Mouse (Mus musculus) regulatory T cell (primary cell): ENCODE data around the gene Peli3.
"Not testable (repeated sequence)": the region's sequence is repeated elsewhere in the genome, so short reads cannot be mapped to it uniquely, and the experiment has no call there.

Experiments
- in situ Hi-C: fragments of 300-600 bp; cut with MboI, MseI; formaldehyde crosslinking; loops from one replicate; pipeline ENCODE4 v1.15.1; 2025; ENCODE audit warnings: high pct_unique_total_duplicates

The Peli3 gene

DNA sequence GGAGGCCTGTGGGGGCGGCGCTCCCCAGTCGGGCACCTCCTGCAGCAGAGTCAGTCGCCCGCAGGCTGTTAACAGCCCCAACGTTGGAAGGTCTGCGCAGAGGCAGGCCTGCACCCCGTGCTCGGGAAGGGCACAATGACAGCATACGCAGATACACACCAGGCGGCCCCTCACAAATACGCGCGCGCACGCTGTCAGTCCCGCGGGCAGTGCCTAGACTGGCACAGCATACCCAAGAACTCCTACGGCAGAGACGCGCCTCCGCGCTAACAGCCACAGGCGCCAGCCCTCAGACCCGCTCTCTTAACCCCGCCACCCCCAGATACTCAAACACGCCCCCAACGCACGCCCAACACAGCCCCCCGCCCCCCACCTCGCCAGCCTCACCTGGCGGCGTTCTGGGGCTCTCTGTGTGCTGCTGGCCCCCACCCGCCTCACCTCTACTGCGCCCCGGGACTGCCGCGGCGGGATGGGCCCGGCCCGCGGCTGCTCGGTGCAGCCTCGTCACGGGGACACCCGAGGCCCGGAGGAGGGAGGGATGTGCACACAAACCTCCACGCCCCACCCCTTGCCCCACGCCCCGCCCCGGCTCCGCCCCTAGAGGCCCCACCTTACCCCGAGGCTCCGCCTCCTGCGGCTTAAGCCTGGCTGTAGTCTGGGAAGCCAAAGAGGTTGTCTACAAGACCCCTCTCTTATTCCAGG is at the start of gene Peli3:
Gene Peli3 (minus strand): TSS at position 577 of the 702 bp plus-strand sequence.
- in situ Hi-C loops, result no loop called here

DNA sequence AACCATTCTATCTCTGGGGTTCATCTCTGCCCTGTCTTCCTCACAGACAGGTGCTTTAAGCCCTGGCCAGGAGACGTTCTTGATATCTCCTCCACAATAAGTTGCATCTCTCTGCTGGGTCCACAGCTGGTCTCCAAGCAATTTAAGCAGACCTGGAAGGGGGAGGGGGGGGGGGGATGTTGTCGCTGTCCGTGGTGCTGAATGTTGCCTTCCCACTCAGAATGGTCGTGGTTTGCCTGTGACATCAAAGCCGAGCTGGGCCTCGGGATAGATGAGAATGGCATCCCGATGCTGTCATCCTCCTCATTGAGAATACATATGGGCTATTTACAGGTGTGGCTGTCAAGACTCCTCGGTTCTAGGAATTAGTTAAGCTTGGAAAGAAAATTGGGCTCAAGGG is 49.4 kb upstream of the Peli3 start:
- in situ Hi-C loops, result no loop called here

GRCm38 (mm10) chr19:4990716-4991115 is 47.8 kb upstream of the Peli3 start:
- in situ Hi-C loops, result no loop called here

GRCm38 (mm10) chr19:4990256-4990625 is 47.3 kb upstream of the Peli3 start, which contains the start of gene Npas4:
Npas4 (minus strand) TSS chr19:4990316.
- in situ Hi-C loops, result no loop called here

- in situ Hi-C loops, result no loop called here
These were observed 46.7 kb upstream of the Peli3 start for GRCm38 (mm10) chr19:4989434-4990255.

DNA sequence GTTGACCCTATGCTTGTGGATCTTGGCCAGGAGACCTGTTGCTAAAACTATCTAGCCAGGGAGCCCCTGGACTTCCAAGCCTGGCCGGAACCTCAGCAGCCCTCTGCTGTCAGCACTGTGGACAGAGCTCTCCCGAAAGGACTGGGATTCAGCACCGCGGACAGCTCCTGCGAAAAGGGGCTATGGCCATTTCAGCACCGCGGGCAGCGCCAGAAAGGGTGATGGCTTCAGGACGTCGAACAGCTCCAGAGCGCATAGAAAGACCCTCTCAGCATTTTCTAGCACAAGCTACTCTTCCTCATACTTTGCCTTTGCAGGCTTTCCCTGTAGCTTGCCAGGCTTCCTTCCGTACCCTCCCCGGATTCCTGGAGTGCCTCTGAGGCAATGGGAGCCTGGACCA is 46.1 kb upstream of the Peli3 start:
- in situ Hi-C loops, result no loop called here

GRCm38 (mm10) chr19:4981767-4982166 is 38.8 kb upstream of the Peli3 start:
- in situ Hi-C loops, result no loop called here

DNA sequence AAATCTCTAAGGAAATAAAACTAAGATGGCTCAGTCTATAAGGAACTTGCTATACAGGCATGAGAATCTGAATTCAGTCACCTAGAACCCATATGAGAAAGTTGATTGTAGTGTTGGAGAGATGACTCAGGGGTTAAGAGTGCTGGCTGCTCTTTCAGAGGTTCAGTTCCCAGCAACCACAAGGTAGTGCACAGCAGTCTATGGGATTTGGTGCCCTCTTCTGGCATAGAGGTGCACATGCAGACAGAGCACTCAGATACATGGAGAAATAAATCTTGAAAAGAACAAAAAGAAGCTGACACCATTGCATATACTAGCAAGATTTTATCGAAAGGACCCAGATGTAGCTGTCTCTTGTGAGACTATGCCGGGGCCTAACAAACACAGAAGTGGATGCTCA is 25.3 kb upstream of the Peli3 start:
- in situ Hi-C loops, result no loop called here

GRCm38 (mm10) chr19:4961928-4962601 is 19.1 kb upstream of the Peli3 start, which contains the start of gene Mrpl11:
Mrpl11 (plus strand) TSS chr19:4962147.
- in situ Hi-C loops, result loop anchor here (5.0 kb wide), 1 partner anchor 85 kb away; the partner anchor contains the start of genes Actn3 and Zdhhc24

- in situ Hi-C loops, result not testable (repeated sequence)
These were observed 5.7 kb upstream of the Peli3 start for GRCm38 (mm10) chr19:4948641-4949040.

- in situ Hi-C loops, result no loop called here
These were observed 2.6 kb upstream of the Peli3 start for GRCm38 (mm10) chr19:4945540-4945939.

DNA sequence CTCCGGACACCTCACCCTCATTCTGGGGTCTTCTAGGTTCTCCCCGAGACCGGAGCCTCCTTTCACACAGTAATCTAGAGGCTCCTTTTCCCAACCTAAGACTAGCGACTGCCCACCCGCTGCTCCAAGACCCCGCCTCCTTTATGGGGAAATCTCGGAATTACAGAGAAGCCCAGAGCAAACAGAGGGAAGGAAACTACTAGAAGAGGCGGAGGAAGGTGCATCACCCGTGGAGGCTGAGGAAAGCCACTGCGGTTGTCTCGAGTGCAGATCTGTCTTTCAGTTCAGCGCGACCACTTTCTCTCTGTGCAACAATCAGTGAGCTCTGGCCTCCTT is 294 bp upstream of the Peli3 start:
- in situ Hi-C loops, result no loop called here

DNA sequence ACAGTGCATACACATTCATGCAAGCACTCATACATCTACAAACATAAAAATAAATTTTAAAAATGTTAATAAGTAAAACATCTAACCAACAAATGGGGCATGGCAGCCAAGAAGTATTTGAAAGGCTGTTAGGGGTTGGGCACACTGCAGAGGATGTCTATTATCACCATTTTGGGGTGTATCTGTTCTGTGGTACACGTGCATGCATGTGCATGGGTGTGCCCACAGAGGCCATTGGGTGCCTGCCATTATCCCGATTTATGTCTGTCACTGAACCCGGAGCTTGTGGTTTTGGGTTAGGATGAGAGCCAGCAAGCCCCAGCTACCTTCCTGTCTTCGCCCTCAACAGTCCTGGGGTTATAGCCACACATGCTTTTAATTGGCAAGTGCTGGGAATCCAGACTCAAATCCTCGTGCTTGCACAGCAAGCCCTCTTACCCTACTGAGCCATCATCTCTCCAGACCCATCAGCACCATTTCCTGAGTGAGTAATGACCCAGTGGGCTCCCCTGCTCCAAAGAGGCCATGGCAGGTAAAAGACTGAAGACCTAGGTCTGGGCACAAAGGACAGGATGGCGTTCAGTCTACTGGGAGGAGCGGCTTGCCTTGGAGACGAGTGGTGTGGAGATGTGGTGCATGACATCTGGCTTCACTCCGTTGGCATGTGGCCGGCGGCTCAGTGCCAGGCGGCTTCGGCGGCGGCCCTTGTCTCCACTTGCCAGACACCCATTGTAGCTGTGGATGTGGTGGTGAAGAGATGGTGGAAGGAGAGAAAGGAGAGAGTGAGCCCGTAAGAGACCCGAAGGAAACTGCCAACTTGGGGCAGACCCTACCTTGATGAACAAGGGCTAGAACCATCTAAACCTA is 5.2 kb downstream of the Peli3 start:
- in situ Hi-C loops, result no loop called here

GRCm38 (mm10) chr19:4936896-4937295 is 6.0 kb downstream of the Peli3 start:
- in situ Hi-C loops, result no loop called here

DNA sequence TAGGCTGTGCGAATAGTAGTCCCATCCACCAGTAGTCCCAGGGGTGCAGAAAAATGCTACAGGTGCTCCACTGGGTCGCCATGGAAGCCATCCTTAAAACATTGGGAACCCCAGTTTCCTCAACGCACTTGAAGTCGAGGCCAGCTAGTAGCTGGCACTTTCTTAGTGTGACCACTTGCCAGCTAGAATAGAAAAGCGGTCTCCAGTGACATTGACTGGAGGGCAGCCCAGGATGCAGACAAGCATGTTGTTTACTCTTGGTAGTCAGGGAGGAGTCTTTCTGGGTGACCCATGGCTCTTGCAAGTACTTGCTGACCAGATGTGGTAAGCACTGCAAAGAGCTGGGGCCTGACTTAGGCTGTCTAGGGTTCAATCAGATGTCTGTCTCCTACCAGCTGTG is 14.1 kb downstream of the Peli3 start:
- in situ Hi-C loops, result no loop called here

DNA sequence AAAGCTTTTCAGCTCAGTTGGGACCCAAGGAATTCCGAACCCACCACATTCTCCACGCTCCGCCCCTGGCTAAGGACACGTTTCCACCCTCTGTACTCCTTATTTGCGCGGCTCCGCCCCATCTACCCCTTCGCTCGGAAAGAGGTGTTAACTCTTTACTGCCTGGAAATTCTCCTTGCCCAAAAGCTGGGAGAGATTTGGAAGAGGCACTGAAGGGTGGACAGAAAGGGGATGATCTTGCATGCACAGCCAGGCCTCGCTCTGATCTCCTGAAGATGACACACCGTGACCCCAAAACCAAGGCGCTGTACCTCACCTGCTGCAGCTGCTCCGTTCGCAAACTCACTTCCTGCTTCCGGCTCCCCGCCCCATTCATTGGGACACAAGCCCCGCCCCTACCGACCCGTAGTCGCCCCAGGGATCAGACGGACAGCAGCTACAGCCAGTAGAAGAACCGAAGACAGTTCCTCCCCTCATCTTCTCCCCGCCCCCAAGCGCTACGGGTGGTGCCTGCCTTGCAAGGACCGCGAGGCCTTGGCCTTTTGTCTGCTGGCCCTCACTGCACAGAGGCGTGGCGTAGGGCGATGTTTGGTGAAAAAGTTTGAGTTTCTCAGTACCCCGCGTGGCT is 14.9 kb downstream of the Peli3 start, which contains the start of gene Dpp3:
Gene Dpp3 (minus strand): TSS at position 384 of the 628 bp plus-strand sequence.
- in situ Hi-C loops, result no loop called here

DNA sequence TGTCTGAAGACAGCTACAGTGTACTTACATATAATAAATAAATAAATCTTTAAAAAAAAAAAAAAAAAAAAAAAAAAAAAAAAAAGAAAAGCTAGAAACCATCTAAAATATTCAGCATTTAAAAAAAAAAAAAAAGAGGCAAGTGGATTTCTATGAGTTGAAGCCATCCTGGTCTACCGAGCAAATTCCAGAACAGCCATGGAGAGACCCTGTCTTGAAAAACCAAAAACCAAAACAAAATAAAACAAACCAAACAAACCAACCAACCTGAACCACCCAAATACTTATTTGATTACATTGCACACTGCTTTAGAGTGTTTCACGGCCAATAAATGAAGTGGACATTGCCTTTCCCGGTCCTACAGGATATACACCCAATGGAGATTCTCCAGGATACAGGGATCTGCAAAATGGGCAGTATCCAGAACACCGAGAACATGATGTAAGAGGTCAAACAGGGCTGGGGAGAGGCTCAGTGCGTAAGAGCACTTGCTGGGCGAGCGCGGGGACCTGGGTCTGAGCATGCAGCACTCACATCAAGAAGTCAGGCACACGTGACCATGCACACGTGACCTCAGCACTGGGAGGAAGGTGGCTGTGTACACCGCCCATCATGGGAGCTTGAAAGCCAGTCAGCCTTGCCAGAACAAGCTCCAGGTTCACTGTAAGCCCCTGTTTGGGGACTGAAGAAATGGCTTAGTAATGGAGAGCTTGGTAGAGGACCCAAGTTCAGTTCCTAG is 17.6 kb downstream of the Peli3 start:
- in situ Hi-C loops, result no loop called here

DNA sequence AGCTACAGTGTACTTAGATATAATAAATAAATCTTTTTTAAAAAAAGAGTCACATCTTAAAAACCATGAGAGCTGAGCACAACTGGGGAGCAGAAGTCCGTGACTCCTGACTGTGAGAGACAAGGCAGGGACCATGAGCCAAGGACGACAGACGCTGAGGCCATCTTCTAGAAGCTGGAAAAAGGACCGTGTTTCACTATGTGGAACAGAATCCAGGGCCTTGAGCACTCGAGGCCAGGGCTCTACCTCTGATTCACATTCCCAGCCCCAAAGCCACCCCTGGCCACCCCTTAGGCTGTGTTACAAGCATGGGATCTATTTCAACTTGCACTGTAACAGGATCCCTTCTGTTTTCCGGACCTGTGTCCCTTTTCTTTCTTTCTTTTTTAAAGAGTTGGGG is 23.3 kb downstream of the Peli3 start:
- in situ Hi-C loops, result no loop called here

- in situ Hi-C loops, result no loop called here
These were observed 26.1 kb downstream of the Peli3 start for GRCm38 (mm10) chr19:4916827-4917226.

- in situ Hi-C loops, result no loop called here
These were observed 26.9 kb downstream of the Peli3 start for GRCm38 (mm10) chr19:4915924-4916603.
